Mouse (Mus musculus) MEL (cell line): ENCODE data around the gene Cfd. TPM values are rescaled to one million over a fixed set of nuclear protein-coding genes. Genes with fewer than 3 reads are reported as not detected.

Experiments
- DNase-seq: peaks from one replicate; pipeline ENCODE4 v3.0.0; 2011; ENCODE audit warnings: low read depth, low spot score
- H3K27ac ChIP-seq: 2 replicates; pipeline ENCODE4 v1.5.1; 2012; ENCODE audit warnings: low read depth, mild to moderate bottlenecking, control low read depth, low read length, moderate library complexity; ENCODE audit not compliant: control insufficient read depth
- H3K27me3 ChIP-seq, 2 experiments: fragments of 150-350 bp in 1 of 2; sonication (generic) in 1 of 2; 2 replicates each; pipeline ENCODE4 v1.6.1; 2012; ENCODE audit warnings: low read length in 2 of 2, mild to moderate bottlenecking in 2 of 2, improper control_type of control experiment in 1 of 2, moderate library complexity in 1 of 2; ENCODE audit not compliant: insufficient read depth in 2 of 2, control insufficient read depth in 1 of 2
- H3K36me3 ChIP-seq, 2 experiments: 2 replicates each; pipeline ENCODE4 v1.6.1; 2012 to 2014; ENCODE audit warnings: low read length in 2 of 2, improper control_type of control experiment in 1 of 2, inconsistent platforms in 1 of 2, mild to moderate bottlenecking in 1 of 2; ENCODE audit not compliant: insufficient read depth in 2 of 2, control insufficient read depth in 1 of 2
- H3K4me1 ChIP-seq, 2 experiments: fragments of 150-350 bp in 1 of 2; sonication (generic) in 1 of 2; 2 replicates each; pipeline ENCODE4 v1.6.1; 2012; ENCODE audit warnings: low read length in 2 of 2, improper control_type of control experiment in 1 of 2, mild to moderate bottlenecking in 1 of 2; ENCODE audit not compliant: insufficient read depth in 2 of 2, control insufficient read depth in 1 of 2
- H3K4me3 ChIP-seq, 2 experiments: fragments of 150-350 bp in 1 of 2; sonication (generic) in 1 of 2; 2 replicates each; pipeline ENCODE4 v1.5.1; 2012; ENCODE audit warnings: low read depth in 2 of 2, low read length in 2 of 2, mild to moderate bottlenecking in 2 of 2, moderate library complexity in 2 of 2, control low read depth in 1 of 2, improper control_type of control experiment in 1 of 2; ENCODE audit not compliant: control insufficient read depth in 1 of 2, insufficient read depth in 1 of 2
- H3K79me2 ChIP-seq: 2 replicates; pipeline ENCODE4 v1.6.1; 2012; ENCODE audit warnings: mild to moderate bottlenecking, low read length, moderate library complexity; ENCODE audit not compliant: control insufficient read depth, poor library complexity, insufficient read depth
- H3K9ac ChIP-seq: 2 replicates; pipeline ENCODE4 v1.6.1; 2012; ENCODE audit warnings: low read depth, mild to moderate bottlenecking, control low read depth, low read length, moderate library complexity; ENCODE audit not compliant: control insufficient read depth, poor library complexity, severe bottlenecking
- H3K9me3 ChIP-seq: fragments of 150-350 bp; sonication (generic); replicated peaks from 2 replicates; pipeline ENCODE4 v1.6.1; 2012; ENCODE audit warnings: mild to moderate bottlenecking, low read length, improper control_type of control experiment, moderate library complexity; ENCODE audit not compliant: insufficient read depth
- CHD2 ChIP-seq: IDR thresholded peaks from 2 replicates; pipeline ENCODE4 v1.6.1; 2011; ENCODE audit warnings: low read length, improper control_type of control experiment
- CTCF ChIP-seq, 3 experiments: IDR thresholded peaks in 2 of 3; conservative IDR thresholded peaks in 1 of 3; 2 replicates each; pipeline ENCODE4 v1.5.1; 2011 to 2012; ENCODE audit warnings: low read length in 3 of 3, low read depth in 2 of 3, mild to moderate bottlenecking in 2 of 3, improper control_type of control experiment in 1 of 3, inconsistent platforms in 1 of 3, mixed read lengths in 1 of 3, moderate library complexity in 1 of 3; ENCODE audit not compliant: control insufficient read depth in 1 of 3, insufficient read depth in 1 of 3, poor library complexity in 1 of 3, severe bottlenecking in 1 of 3
- E2F4 ChIP-seq: IDR thresholded peaks from 2 replicates; pipeline ENCODE4 v1.6.1; 2011; ENCODE audit warnings: low read depth, low read length, improper control_type of control experiment, borderline replicate concordance
- ETS1 ChIP-seq: IDR thresholded peaks from 2 replicates; pipeline ENCODE4 v1.6.1; 2012; ENCODE audit warnings: low read depth, mild to moderate bottlenecking, inconsistent platforms, low read length, improper control_type of control experiment, moderate library complexity
- GABPA ChIP-seq: IDR thresholded peaks from 2 replicates; pipeline ENCODE4 v1.6.1; 2012; ENCODE audit warnings: low read depth, mild to moderate bottlenecking, inconsistent platforms, low read length, improper control_type of control experiment, moderate library complexity
- GATA1 ChIP-seq: IDR thresholded peaks from 2 replicates; pipeline ENCODE4 v1.6.1; 2011; ENCODE audit warnings: low read depth, low read length, improper control_type of control experiment
- HCFC1 ChIP-seq: IDR thresholded peaks from 2 replicates; pipeline ENCODE4 v1.6.1; 2012; ENCODE audit warnings: low read depth, mild to moderate bottlenecking, inconsistent platforms, low read length, improper control_type of control experiment, moderate library complexity
- JUND ChIP-seq: IDR thresholded peaks from 2 replicates; pipeline ENCODE4 v1.6.1; 2011; ENCODE audit warnings: low read depth, mild to moderate bottlenecking, improper control_type of control experiment, low read length
- KAT2A ChIP-seq: conservative IDR thresholded peaks from 2 replicates; pipeline ENCODE4 v1.6.1; 2012; ENCODE audit warnings: low read depth, low read length, improper control_type of control experiment, inconsistent platforms
- MAX ChIP-seq: IDR thresholded peaks from 2 replicates; pipeline ENCODE4 v1.6.1; 2011; ENCODE audit warnings: low read length, improper control_type of control experiment
- MEF2A ChIP-seq: IDR thresholded peaks from 2 replicates; pipeline ENCODE4 v1.6.1; 2014; ENCODE audit warnings: low read depth, mild to moderate bottlenecking, inconsistent platforms, low read length, improper control_type of control experiment; ENCODE audit not compliant: poor library complexity, insufficient replicate concordance, severe bottlenecking; ENCODE audit errors: extremely low read depth
- MXI1 ChIP-seq: IDR thresholded peaks from 2 replicates; pipeline ENCODE4 v1.6.1; 2011; ENCODE audit warnings: mild to moderate bottlenecking, low read depth, low read length, improper control_type of control experiment
- MYC ChIP-seq: IDR thresholded peaks from 2 replicates; pipeline ENCODE4 v1.6.1; 2011; ENCODE audit warnings: low read depth, mild to moderate bottlenecking, low read length, improper control_type of control experiment, moderate library complexity
- NRF1 ChIP-seq: IDR thresholded peaks from 2 replicates; pipeline ENCODE4 v1.6.1; 2014; ENCODE audit warnings: low read depth, mild to moderate bottlenecking, inconsistent platforms, low read length, improper control_type of control experiment, moderate library complexity; ENCODE audit not compliant: poor library complexity, insufficient read depth, severe bottlenecking
- POLR2A ChIP-seq, 2 experiments: IDR thresholded peaks; 2 replicates each; pipeline ENCODE4 v1.6.1; 2011 to 2012; ENCODE audit warnings: low read length in 2 of 2, mild to moderate bottlenecking in 2 of 2, control low read depth in 1 of 2, improper control_type of control experiment in 1 of 2, low read depth in 1 of 2, moderate library complexity in 1 of 2; ENCODE audit not compliant: control insufficient read depth in 1 of 2, insufficient read depth in 1 of 2, poor library complexity in 1 of 2
- POLR2AphosphoS2 ChIP-seq: IDR thresholded peaks from 2 replicates; pipeline ENCODE4 v1.6.1; 2011; ENCODE audit warnings: low read length, improper control_type of control experiment
- POLR2AphosphoS5 ChIP-seq: IDR thresholded peaks from 2 replicates; pipeline ENCODE4 v1.6.1; 2012; ENCODE audit warnings: low read depth, borderline replicate concordance, mild to moderate bottlenecking, inconsistent platforms, low read length, moderate library complexity, mixed read lengths
- RAD21 ChIP-seq: IDR thresholded peaks from 2 replicates; pipeline ENCODE4 v1.6.1; 2011; ENCODE audit warnings: mild to moderate bottlenecking, low read depth, low read length, improper control_type of control experiment
- SIN3A ChIP-seq: IDR thresholded peaks from 2 replicates; pipeline ENCODE4 v1.6.1; 2012; ENCODE audit warnings: low read length, improper control_type of control experiment, inconsistent platforms
- SMC3 ChIP-seq: IDR thresholded peaks from 2 replicates; pipeline ENCODE4 v1.6.1; 2011; ENCODE audit warnings: low read depth, low read length, improper control_type of control experiment
- TBP ChIP-seq: IDR thresholded peaks from 2 replicates; pipeline ENCODE4 v1.8.0; 2011; ENCODE audit warnings: low read depth, low read length, improper control_type of control experiment
- UBTF ChIP-seq: IDR thresholded peaks from 2 replicates; pipeline ENCODE4 v1.6.1; 2012; ENCODE audit warnings: low read depth, mild to moderate bottlenecking, inconsistent platforms, low read length, improper control_type of control experiment, moderate library complexity, borderline replicate concordance; ENCODE audit not compliant: insufficient read depth
- USF2 ChIP-seq, 2 experiments: IDR thresholded peaks; 2 replicates each; pipeline ENCODE4 v1.6.1; 2011 to 2012; ENCODE audit warnings: improper control_type of control experiment in 2 of 2, low read length in 2 of 2, borderline replicate concordance in 1 of 2, inconsistent platforms in 1 of 2, low read depth in 1 of 2, mild to moderate bottlenecking in 1 of 2; ENCODE audit not compliant: insufficient read depth in 1 of 2
- ZC3H11A ChIP-seq: IDR thresholded peaks from 2 replicates; pipeline ENCODE4 v1.6.1; 2012; ENCODE audit warnings: low read depth, mild to moderate bottlenecking, inconsistent platforms, low read length, improper control_type of control experiment
- ZKSCAN1 ChIP-seq: IDR thresholded peaks from 2 replicates; pipeline ENCODE4 v1.6.1; 2012; ENCODE audit warnings: low read depth, mild to moderate bottlenecking, inconsistent platforms, low read length, improper control_type of control experiment, moderate library complexity
- ZMIZ1 ChIP-seq: IDR thresholded peaks from 2 replicates; pipeline ENCODE4 v1.6.1; 2012; ENCODE audit warnings: low read depth, mild to moderate bottlenecking, inconsistent platforms, low read length, improper control_type of control experiment, moderate library complexity
- polyA plus RNA-seq, 2 experiments: library from polyadenylated mRNA; stranded (reverse) in 1 of 2; unstranded in 1 of 2; fragments of >175 nt in 1 of 2; fragments of >200 nt in 1 of 2; gene quantifications; 2 replicates each; pipeline versions ENCODE4 v1.2.1 to v1.2.4; 2012; ENCODE audit warnings: low replicate concordance in 2 of 2, low read depth in 1 of 2; ENCODE audit not compliant: insufficient read length in 2 of 2, insufficient read depth in 1 of 2, missing spikeins in 1 of 2
- total RNA-seq: library from RNA; depleted of rRNA; stranded (reverse); fragments of 300-350 nt; gene quantifications from 2 replicates; pipeline ENCODE4 v1.2.3, GENCODE M21; 2012

Cfd gene
- total and polyA plus RNA-seq, 3 experiments = 0.21 TPM; not detected in 2

DNA sequence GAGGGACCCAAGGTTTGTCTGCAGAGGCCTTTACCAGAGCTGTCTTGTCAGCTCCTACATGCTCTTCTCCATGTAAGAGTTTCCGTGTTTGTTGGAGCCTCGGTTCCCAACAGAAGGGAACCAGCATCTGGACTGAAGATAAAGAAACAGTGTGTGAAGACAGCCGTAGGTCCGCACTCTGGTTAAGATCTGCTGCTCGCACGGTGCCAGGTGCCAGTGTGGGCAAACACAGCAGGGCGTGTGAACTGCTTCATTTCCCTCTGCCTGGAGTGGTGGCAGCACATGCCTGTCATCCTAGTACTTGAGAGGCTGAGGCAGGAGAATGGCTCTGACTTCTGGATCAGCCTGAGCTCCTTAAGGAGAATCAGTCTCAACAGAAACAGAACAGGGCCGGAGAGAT lies 18.8 kb upstream of the Cfd start:
- H3K4me3 ChIP-seq = no peak overlapping the region
- TF ChIP-seq ZKSCAN1 = no peak
- TF ChIP-seq ETS1 = no peak
- no peak for TF ChIP-seq HCFC1
- no peak for TF ChIP-seq JUND
- TF ChIP-seq ZC3H11A = no peak
- TF ChIP-seq GABPA = no peak
- TF ChIP-seq MYC = no peak
- no peak for TF ChIP-seq SMC3
- no peak for TF ChIP-seq SIN3A
- no peak for TF ChIP-seq KAT2A
- no peak for TF ChIP-seq RAD21
- no peak for TF ChIP-seq E2F4
- TF ChIP-seq CTCF (IDR thresholded peaks at IDR 0.05 in 2 of 3, conservative IDR thresholded peaks at IDR 0.05 in 1 of 3; ENCODE audit: control insufficient read depth in 1 of 3, insufficient read depth in 1 of 3, low read depth in 2 of 3, low read length in 3 of 3, poor library complexity in 1 of 3, severe bottlenecking in 1 of 3) = no peak
- TF ChIP-seq MAX = no peak
- no peak for TF ChIP-seq TBP
- TF ChIP-seq CHD2 = no peak
- no peak for TF ChIP-seq UBTF
- TF ChIP-seq MXI1 = no peak
- TF ChIP-seq POLR2AphosphoS2 = no peak
- H3K27ac ChIP-seq = no peak overlapping the region
- no peak overlapping the region for H3K9ac ChIP-seq
- no peaks in the 10 kb centered on the region for H3K79me2 ChIP-seq
- no peaks in the 10 kb centered on the region for H3K27me3 ChIP-seq
- DNase-seq = no peak
- H3K4me1 ChIP-seq = peaks cover 3 to 10% of the 10 kb centered on the region in 2 experiments; a peak in 3 of 4 replicates
- H3K9me3 ChIP-seq = no peaks in the 10 kb centered on the region
- H3K36me3 ChIP-seq = peaks cover 0 to 7% of the 10 kb centered on the region in 2 experiments; a peak in 2 of 4 replicates

DNA sequence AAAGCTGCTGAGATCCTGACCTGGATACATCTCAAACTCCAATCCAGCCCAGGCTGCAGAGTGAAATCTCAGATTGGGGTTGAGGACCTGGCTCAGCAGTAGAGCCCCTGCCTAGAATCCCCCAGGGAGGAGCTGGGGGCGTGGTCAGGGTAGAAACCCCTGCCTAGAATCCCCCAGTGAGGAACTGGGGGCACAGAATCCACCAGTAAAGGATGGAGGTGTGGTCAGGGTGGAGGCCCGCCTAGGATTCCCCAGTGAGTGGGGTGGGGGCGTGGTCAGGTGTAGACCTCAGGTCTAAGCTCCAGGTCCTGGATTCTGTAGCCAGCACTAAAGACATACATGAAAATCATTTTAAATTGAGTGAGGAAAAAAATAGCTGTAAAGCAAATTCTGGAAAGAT lies 17.8 kb upstream of the Cfd start:
- no peak overlapping the region for H3K4me3 ChIP-seq
- TF ChIP-seq POLR2AphosphoS2 (no peak), ZMIZ1 (no peak), MAX (no peak), GATA1 (no peak), POLR2A (IDR thresholded peaks at IDR 0.05; ENCODE audit: control insufficient read depth in 1 of 2, insufficient read depth in 1 of 2, low read depth in 1 of 2, low read length in 2 of 2, poor library complexity in 1 of 2) (no peak), POLR2AphosphoS5 (no peak), USF2 (IDR thresholded peaks at IDR 0.05; ENCODE audit: borderline replicate concordance in 1 of 2, insufficient read depth in 1 of 2, low read depth in 1 of 2, low read length in 2 of 2) (no peak), RAD21 (no peak), NRF1 (no peak), E2F4 (no peak), MEF2A (no peak), TBP (no peak), KAT2A (no peak)

More for the DNA sequence above, 17.8 kb upstream of the Cfd start:
- Histone ChIP-seq H3K27ac (no peak overlapping the region), H3K36me3 (peaks cover 0 to 9% of the 10 kb centered on the region in 2 experiments; a peak in 2 of 4 replicates), H3K27me3 (no peaks in the 10 kb centered on the region), H3K9me3 (no peaks in the 10 kb centered on the region), H3K79me2 (no peaks in the 10 kb centered on the region), H3K9ac (no peak overlapping the region), H3K4me1 (peaks cover 6 to 16% of the 10 kb centered on the region in 2 experiments; a peak in 3 of 4 replicates)
- DNase-seq = no peak
